Mouse (Mus musculus) forebrain, embryonic 10.5 days (tissue): ENCODE measurements around the gene Kmt2d. TPM values are rescaled to one million over a fixed set of nuclear protein-coding genes. Genes with fewer than 3 reads are reported as not detected.

ENCODE experiments used
- DNase-seq: peaks from one replicate; pipeline ENCODE4 v3.0.0-alpha.2; 2017; ENCODE audit warnings: low spot score; ENCODE audit errors: extremely low spot score
- H3K27ac ChIP-seq: fragments of 300-500 bp; sonication (generic); 2 replicates; pipeline ENCODE4 v1.5.1; 2016; ENCODE audit warnings: mild to moderate bottlenecking
- H3K27me3 ChIP-seq: fragments of 300-500 bp; sonication (generic); 2 replicates; pipeline ENCODE4 v1.6.1; 2016; ENCODE audit warnings: mild to moderate bottlenecking; ENCODE audit not compliant: poor library complexity, severe bottlenecking
- H3K36me3 ChIP-seq: fragments of 300-500 bp; sonication (generic); replicated peaks from 2 replicates; pipeline ENCODE4 v1.6.1; 2016; ENCODE audit warnings: mild to moderate bottlenecking, moderate library complexity
- H3K4me1 ChIP-seq: fragments of 300-500 bp; sonication (generic); 2 replicates; pipeline ENCODE4 v1.6.1; 2016
- H3K4me3 ChIP-seq: fragments of 300-500 bp; sonication (generic); 2 replicates; pipeline ENCODE4 v1.5.1; 2016; ENCODE audit warnings: mild to moderate bottlenecking, moderate library complexity
- H3K9me3 ChIP-seq: fragments of 300-500 bp; sonication (generic); 2 replicates; pipeline ENCODE4 v1.6.1; 2016; ENCODE audit warnings: mild to moderate bottlenecking, moderate library complexity
- WGBS: fragments of 180-500 bp; shearing (Covaris S2); methylation state at CpG from one replicate; pipeline ENCODE4 v1.1.7; 2016; 5-methylcytosine and 5-hydroxymethylcytosine counted together
- polyA plus RNA-seq: library from polyadenylated mRNA; unstranded; fragments of >200 nt; fragmentation: Nextera tagmentation; extraction: Ambion mirVana; gene quantifications from 2 replicates; pipeline ENCODE4 v1.2.1, GENCODE M21; 2016

Gene Kmt2d
- polyA plus RNA-seq, 1 experiment from 2014 or later = 11.8 TPM

GRCm38 (mm10) chr15:98861701-98862410 lies 9.1 kb downstream of the Kmt2d start:
- Histone ChIP-seq H3K4me1 (no peaks in the 10 kb centered on the region), H3K36me3 (peaks cover 100% of the 10 kb centered on the region), H3K27ac (no peak overlapping the region), H3K27me3 (no peaks in the 10 kb centered on the region), H3K4me3 (no peak overlapping the region), H3K9me3 (no peaks in the 10 kb centered on the region)
- WGBS = 89% methylated on average over 21 of the region's 21 CpGs
- no peak for DNase-seq

GRCm38 (mm10) chr15:98860921-98861320 lies 10.1 kb downstream of the Kmt2d start:
- H3K27ac ChIP-seq = no peak overlapping the region
- peaks cover 100% of the 10 kb centered on the region for H3K36me3 ChIP-seq
- no peak overlapping the region for H3K4me3 ChIP-seq
- H3K9me3 ChIP-seq = no peaks in the 10 kb centered on the region
- no peaks in the 10 kb centered on the region for H3K27me3 ChIP-seq
- no peak for DNase-seq
- H3K4me1 ChIP-seq = no peaks in the 10 kb centered on the region
- 96% methylated on average over 18 of the region's 18 CpGs for WGBS

- H3K9me3 ChIP-seq = no peaks in the 10 kb centered on the region
- no peak overlapping the region for H3K4me3 ChIP-seq
- peaks cover 100% of the 10 kb centered on the region for H3K36me3 ChIP-seq
- 86% methylated on average over 9 of the region's 9 CpGs for WGBS
- H3K27me3 ChIP-seq = no peaks in the 10 kb centered on the region
- H3K27ac ChIP-seq = no peak overlapping the region
- H3K4me1 ChIP-seq = no peaks in the 10 kb centered on the region
- DNase-seq = no peak
These were observed 11.5 kb downstream of the Kmt2d start for GRCm38 (mm10) chr15:98859319-98860043.

- H3K27ac ChIP-seq = no peak overlapping the region
- H3K9me3 ChIP-seq = no peaks in the 10 kb centered on the region
- WGBS = 95% methylated on average over 16 of the region's 16 CpGs
- H3K36me3 ChIP-seq = peaks cover 100% of the 10 kb centered on the region
- H3K4me3 ChIP-seq = no peak overlapping the region
- no peaks in the 10 kb centered on the region for H3K27me3 ChIP-seq
- DNase-seq = no peak
- no peaks in the 10 kb centered on the region for H3K4me1 ChIP-seq
These were observed 16.8 kb downstream of the Kmt2d start for GRCm38 (mm10) chr15:98854214-98854613.

- no peaks in the 10 kb centered on the region for H3K4me1 ChIP-seq
- DNase-seq = no peak
- 94% methylated on average over 28 of the region's 28 CpGs for WGBS
- H3K27ac ChIP-seq = no peak overlapping the region
- H3K9me3 ChIP-seq = no peaks in the 10 kb centered on the region
- no peak overlapping the region; the same call in 1 of the 2 replicates for H3K4me3 ChIP-seq
- peaks cover 100% of the 10 kb centered on the region for H3K36me3 ChIP-seq
- H3K27me3 ChIP-seq = no peaks in the 10 kb centered on the region
These were observed 17.7 kb downstream of the Kmt2d start for GRCm38 (mm10) chr15:98853161-98853937.

GRCm38 (mm10) chr15:98852733-98853132 lies 18.3 kb downstream of the Kmt2d start:
- H3K27ac ChIP-seq = no peak overlapping the region
- H3K36me3 ChIP-seq = peaks cover 100% of the 10 kb centered on the region
- no peaks in the 10 kb centered on the region for H3K27me3 ChIP-seq
- H3K4me3 ChIP-seq = no peak overlapping the region
- DNase-seq = no peak
- no peaks in the 10 kb centered on the region for H3K4me1 ChIP-seq
- H3K9me3 ChIP-seq = no peaks in the 10 kb centered on the region
- WGBS = 96% methylated on average over 9 of the region's 9 CpGs

GRCm38 (mm10) chr15:98852071-98852470 lies 18.9 kb downstream of the Kmt2d start:
- WGBS = 98% methylated on average over 9 of the region's 9 CpGs
- no peaks in the 10 kb centered on the region for H3K4me1 ChIP-seq
- H3K9me3 ChIP-seq = no peaks in the 10 kb centered on the region
- no peak overlapping the region for H3K4me3 ChIP-seq
- no peaks in the 10 kb centered on the region for H3K27me3 ChIP-seq
- DNase-seq = no peak
- H3K27ac ChIP-seq = no peak overlapping the region
- peaks cover 100% of the 10 kb centered on the region for H3K36me3 ChIP-seq

GRCm38 (mm10) chr15:98851229-98851818 lies 19.7 kb downstream of the Kmt2d start:
- Histone ChIP-seq H3K36me3 (peaks cover 100% of the 10 kb centered on the region), H3K4me3 (no peak overlapping the region), H3K9me3 (no peaks in the 10 kb centered on the region), H3K4me1 (no peaks in the 10 kb centered on the region), H3K27ac (no peak overlapping the region), H3K27me3 (no peaks in the 10 kb centered on the region)
- no peak for DNase-seq
- 93% methylated on average over 21 of the region's 21 CpGs for WGBS

- 95% methylated on average over 14 of the region's 14 CpGs for WGBS
- no peak for DNase-seq
- peaks cover 100% of the 10 kb centered on the region for H3K36me3 ChIP-seq
- no peak overlapping the region for H3K4me3 ChIP-seq
- H3K4me1 ChIP-seq = no peaks in the 10 kb centered on the region
- H3K27me3 ChIP-seq = no peaks in the 10 kb centered on the region
- H3K27ac ChIP-seq = no peak overlapping the region
- no peaks in the 10 kb centered on the region for H3K9me3 ChIP-seq
These were observed 20.3 kb downstream of the Kmt2d start for GRCm38 (mm10) chr15:98850668-98851067.

GRCm38 (mm10) chr15:98849956-98850600 lies 20.9 kb downstream of the Kmt2d start:
- no peaks in the 10 kb centered on the region for H3K4me1 ChIP-seq
- no peak overlapping the region for H3K4me3 ChIP-seq
- DNase-seq = no peak
- no peaks in the 10 kb centered on the region for H3K9me3 ChIP-seq
- 90% methylated on average over 16 of the region's 16 CpGs for WGBS
- H3K27ac ChIP-seq = no peak overlapping the region
- peaks cover 100% of the 10 kb centered on the region for H3K36me3 ChIP-seq
- no peaks in the 10 kb centered on the region for H3K27me3 ChIP-seq

GRCm38 (mm10) chr15:98849165-98849564 lies 21.8 kb downstream of the Kmt2d start:
- Histone ChIP-seq H3K9me3 (no peaks in the 10 kb centered on the region), H3K27ac (no peak overlapping the region), H3K27me3 (no peaks in the 10 kb centered on the region), H3K4me3 (no peak overlapping the region), H3K4me1 (no peaks in the 10 kb centered on the region), H3K36me3 (peaks cover 100% of the 10 kb centered on the region)
- DNase-seq = no peak
- 96% methylated on average over 11 of the region's 11 CpGs for WGBS

GRCm38 (mm10) chr15:98846140-98846539 lies 24.9 kb downstream of the Kmt2d start:
- H3K36me3 ChIP-seq = peaks cover 100% of the 10 kb centered on the region
- WGBS = 93% methylated on average over 8 of the region's 8 CpGs
- no peak for DNase-seq
- no peaks in the 10 kb centered on the region for H3K27me3 ChIP-seq
- no peak overlapping the region for H3K4me3 ChIP-seq
- H3K9me3 ChIP-seq = no peaks in the 10 kb centered on the region
- H3K4me1 ChIP-seq = no peaks in the 10 kb centered on the region
- no peak overlapping the region for H3K27ac ChIP-seq
